ENCODE assay signal across 26 mouse cellular contexts in the genomic region with DNA sequence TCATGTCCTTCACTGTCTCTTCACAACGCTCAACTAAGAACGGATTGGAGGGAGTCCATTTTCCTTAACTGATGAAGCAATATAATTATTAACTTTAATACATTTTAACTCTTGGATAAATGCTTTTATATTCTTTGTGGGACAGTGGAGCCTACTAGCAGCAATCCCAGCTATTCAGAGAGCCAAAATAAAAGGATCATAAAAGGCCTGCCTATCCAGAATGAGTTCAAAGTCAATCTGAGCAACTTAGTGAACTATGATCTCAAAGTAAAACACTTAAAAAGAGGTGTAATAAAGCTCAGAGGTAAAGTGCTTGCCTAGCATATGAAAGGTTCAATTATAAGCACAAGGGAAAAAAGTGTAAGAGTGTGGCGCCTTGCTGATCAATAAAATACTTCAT. TPM values are rescaled to one million over a fixed set of nuclear protein-coding genes. Genes with fewer than 3 reads are reported as not detected.
DNase-seq lines count a peak whose midpoint lies in the region; ATAC-seq lines count a peak whose summit lies in the region.
"Had no signal": no experiment of that assay in that cellular context is flagged by ENCODE, and none has a peak within 500 bp of the region (broad histone marks: within the 10 kb centered on the region; RNA-seq: fewer than 3 reads in every experiment).

No protein-coding gene starts in this region.

- no peak overlapping the region for H3K4me3 ChIP-seq in kidney, embryonic 16.5 days (ENCODE audit: low read length)
- no peak overlapping the region for H3K4me3 ChIP-seq in intestine, embryonic 15.5 days (replicated peaks)
- no peak overlapping the region for H3K4me3 ChIP-seq in intestine, embryonic 16.5 days (ENCODE audit: low read length)
- H3K4me3 ChIP-seq: embryonic facial prominence, embryonic 13.5 days; embryonic facial prominence, embryonic 15.5 days; erythroblast, embryonic 14.5 days; forebrain, embryonic 10.5 days; forebrain, embryonic 12.5 days had no signal

- peak; percentile 39 for DNase-seq in kidney, adult 9 months
- DNase-seq in large intestine, adult 2 months (ENCODE audit: low read depth, low spot score), result peak; percentile 48
- DNase-seq in embryo, embryonic 10.5 days (ENCODE audit: low spot score), result no peak
- no peak for DNase-seq in left cerebral cortex, postnatal 4 days
- DNase-seq in ovary, postnatal 36 days (ENCODE audit: low spot score), result no peak
- DNase-seq: adrenal gland, adult 2 months; adrenal gland, postnatal 10 days; adrenal gland, postnatal 25 days; cerebellum, adult 11 months; cerebellum, adult 2 months; cerebellum, adult 9-10 months; cerebellum, postnatal 10 days; cerebellum, postnatal 25 days; embryo, embryonic 11 days had no signal

- no peaks in the 10 kb centered on the region for H3K27me3 ChIP-seq in kidney, embryonic 16.5 days (ENCODE audit: insufficient read depth, low read length)
- no peaks in the 10 kb centered on the region for H3K27me3 ChIP-seq in intestine, embryonic 15.5 days (replicated peaks)
- no peaks in the 10 kb centered on the region for H3K27me3 ChIP-seq in intestine, embryonic 16.5 days (replicated peaks; ENCODE audit: control insufficient read depth, insufficient read depth, low read length)
- H3K27me3 ChIP-seq: embryonic facial prominence, embryonic 13.5 days; embryonic facial prominence, embryonic 15.5 days; forebrain, embryonic 12.5 days had no signal

- no peak overlapping the region for H3K4me2 ChIP-seq in kidney, embryonic 16.5 days (replicated peaks; ENCODE audit: low read depth, low read length)
- no peak overlapping the region for H3K4me2 ChIP-seq in intestine, embryonic 15.5 days (replicated peaks)
- H3K4me2 ChIP-seq in intestine, embryonic 16.5 days (ENCODE audit: low read depth, low read length), result no peak overlapping the region
- H3K4me2 ChIP-seq: embryonic facial prominence, embryonic 13.5 days; embryonic facial prominence, embryonic 15.5 days; forebrain, embryonic 12.5 days had no signal

- H3K9ac ChIP-seq in kidney, embryonic 16.5 days (replicated peaks; ENCODE audit: low read length), result no peak overlapping the region
- no peak overlapping the region for H3K9ac ChIP-seq in intestine, embryonic 15.5 days
- no peak overlapping the region for H3K9ac ChIP-seq in intestine, embryonic 16.5 days (ENCODE audit: low read depth, low read length)
- H3K9ac ChIP-seq: embryonic facial prominence, embryonic 13.5 days; embryonic facial prominence, embryonic 15.5 days; forebrain, embryonic 12.5 days had no signal

- H3K4me1 ChIP-seq in kidney, embryonic 16.5 days (ENCODE audit: insufficient read depth, low read length), result no peaks in the 10 kb centered on the region
- H3K4me1 ChIP-seq in intestine, embryonic 15.5 days (replicated peaks), result no peaks in the 10 kb centered on the region
- H3K4me1 ChIP-seq in intestine, embryonic 16.5 days (ENCODE audit: control insufficient read depth, insufficient read depth, low read length), result peaks cover 1% of the 10 kb centered on the region; the same call in 1 of the 2 replicates
- H3K4me1 ChIP-seq: embryonic facial prominence, embryonic 13.5 days; embryonic facial prominence, embryonic 15.5 days; forebrain, embryonic 10.5 days; forebrain, embryonic 12.5 days had no signal

- 91% methylated on average over 3 of the region's 3 CpGs for WGBS in kidney, embryonic 16.5 days
- WGBS in intestine, embryonic 15.5 days, result 57% methylated on average over 3 of the region's 3 CpGs
- WGBS in intestine, embryonic 16.5 days, result 73% methylated on average over 3 of the region's 3 CpGs
- WGBS in large intestine, adult 2 months, result 47% methylated on average over 3 of the region's 3 CpGs

- intact Hi-C loops in left cerebral cortex, postnatal 4 days (cut with DNase I), result no loop called here

- no peak for ATAC-seq in kidney, embryonic 16.5 days (ENCODE audit: low FRiP score, low TSS enrichment)
- ATAC-seq in intestine, embryonic 15.5 days, result peak; percentile 87
- peak; percentile 84 for ATAC-seq in intestine, embryonic 16.5 days
- ATAC-seq: forebrain, embryonic 14.5 days; forebrain, embryonic 16.5 days had no signal

- H3K9me3 ChIP-seq in kidney, embryonic 16.5 days (ENCODE audit: low read length), result no peaks in the 10 kb centered on the region
- no peaks in the 10 kb centered on the region for H3K9me3 ChIP-seq in intestine, embryonic 15.5 days
- no peaks in the 10 kb centered on the region for H3K9me3 ChIP-seq in intestine, embryonic 16.5 days (ENCODE audit: control insufficient read depth, low read length)
- H3K9me3 ChIP-seq: embryonic facial prominence, embryonic 13.5 days; embryonic facial prominence, embryonic 15.5 days; forebrain, embryonic 10.5 days; forebrain, embryonic 12.5 days had no signal

- no peak overlapping the region for H3K27ac ChIP-seq in kidney, embryonic 16.5 days (ENCODE audit: low read length)
- 0 out of 2 replicates have a peak overlapping the region, but pooled peaks have one; percentile 58 for H3K27ac ChIP-seq in intestine, embryonic 15.5 days
- peak overlapping the region; percentile 60; the same call in 1 of the 2 replicates for H3K27ac ChIP-seq in intestine, embryonic 16.5 days (ENCODE audit: low read length)
- H3K27ac ChIP-seq: embryonic facial prominence, embryonic 13.5 days; embryonic facial prominence, embryonic 15.5 days; forebrain, embryonic 10.5 days; forebrain, embryonic 12.5 days had no signal

- H3K36me3 ChIP-seq in kidney, embryonic 16.5 days (ENCODE audit: insufficient read depth, low read length), result no peaks in the 10 kb centered on the region
- H3K36me3 ChIP-seq in intestine, embryonic 15.5 days, result no peaks in the 10 kb centered on the region
- no peaks in the 10 kb centered on the region for H3K36me3 ChIP-seq in intestine, embryonic 16.5 days (ENCODE audit: control insufficient read depth, insufficient read depth, low read length)
- H3K36me3 ChIP-seq: embryonic facial prominence, embryonic 13.5 days; embryonic facial prominence, embryonic 15.5 days; forebrain, embryonic 10.5 days; forebrain, embryonic 12.5 days had no signal

RNA-seq across cellular contexts. Expression of gene Zfyve9, which starts 21.0 kb away (rescaled TPM):
- 2.8 and 3.4 TPM in 2 replicates for polyA plus RNA-seq in kidney, embryonic 16.5 days (2015; fragmentation: Nextera tagmentation; extraction: Ambion mirVana)
- 4.4 and 5.2 TPM in 2 replicates for polyA plus RNA-seq in intestine, embryonic 15.5 days (2015; fragmentation: Nextera tagmentation; extraction: Ambion mirVana)
- 3.1 and 3.6 TPM in 2 replicates for polyA plus RNA-seq in intestine, embryonic 16.5 days (2015; fragmentation: Nextera tagmentation; extraction: Ambion mirVana)
- 2.4 and 3.3 TPM in 2 replicates for polyA plus RNA-seq in large intestine, adult 2 months (2012; rRNA removed)
- total RNA-seq in left cerebral cortex, postnatal 4 days (2021), result 10 to 100 TPM; 49.6 to 53.0 TPM
- total RNA-seq: MEL had no signal
- polyA plus RNA-seq: erythroblast, embryonic 14.5 days had no signal

RNA-seq across cellular contexts. Expression of gene 3110021N24Rik, which starts 40.1 kb away (rescaled TPM):
- 0.50 and 1.2 TPM in 2 replicates for polyA plus RNA-seq in kidney, embryonic 16.5 days (2015; fragmentation: Nextera tagmentation; extraction: Ambion mirVana)
- 0.92 and 1.5 TPM in 2 replicates for polyA plus RNA-seq in intestine, embryonic 15.5 days (2015; fragmentation: Nextera tagmentation; extraction: Ambion mirVana)
- 1.1 and 1.3 TPM in 2 replicates for polyA plus RNA-seq in intestine, embryonic 16.5 days (2015; fragmentation: Nextera tagmentation; extraction: Ambion mirVana)
- 0.04 and 0.14 TPM in 2 replicates for polyA plus RNA-seq in large intestine, adult 2 months (2012; rRNA removed)
- 1 to 10 TPM in 1 of 2 experiments, under 1 TPM in 1; 0.70 to 1.2 TPM for total RNA-seq in left cerebral cortex, postnatal 4 days (2021)
- total RNA-seq: MEL had no signal
- polyA plus RNA-seq: C2C12; erythroblast, embryonic 14.5 days had no signal

Comparison
In these comparisons a context has a peak if more than half of its experiments do, and no peak if none do; other contexts are left out.
1. DNase-seq: peak in kidney, adult 9 months (single experiment) and large intestine, adult 2 months (single experiment); none in embryo, embryonic 10.5 days (single experiment), left cerebral cortex, postnatal 4 days (single experiment) and ovary, postnatal 36 days (single experiment).